Mouse (Mus musculus): ENCODE measurements at regions not wholly inside any gene's neighbourhood (a gene's known extent, or its start where the extent isn't known, plus 50 kb on each side); places are given as distances from the start of the nearest gene placed in this dataset.

DNA sequence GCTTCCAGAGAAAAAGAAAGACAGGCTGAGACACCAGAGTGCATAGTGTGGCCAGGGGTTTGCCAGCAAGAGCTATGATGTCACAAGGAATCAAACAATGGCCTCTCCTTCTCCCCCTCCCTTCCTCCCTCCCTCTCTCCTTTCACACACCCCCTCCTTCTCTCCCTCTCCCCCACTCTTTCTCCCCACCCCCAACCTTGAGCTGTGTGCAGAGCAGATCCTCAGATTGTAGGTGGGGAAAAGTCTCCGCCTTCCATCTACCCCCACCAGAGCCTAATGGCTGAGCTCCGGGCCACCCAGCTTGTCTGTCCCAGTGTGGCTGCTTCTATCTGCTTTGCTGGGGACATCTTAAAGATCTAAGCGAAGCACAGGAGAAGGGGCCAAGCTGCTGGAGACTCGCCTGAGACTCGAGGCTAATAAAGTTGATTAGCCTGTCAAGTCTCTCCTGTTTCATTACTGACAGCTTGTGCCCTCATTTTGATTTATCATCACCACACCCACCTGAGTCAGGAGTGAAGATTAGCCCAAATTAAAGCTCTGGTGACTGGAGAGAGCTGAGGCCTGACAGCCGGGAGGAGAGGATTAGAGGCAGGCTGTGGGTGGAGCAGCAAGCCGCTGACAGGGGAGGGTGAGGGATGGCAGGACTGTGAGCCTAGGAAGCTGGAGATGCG lies 272.8 kb downstream of the Cbln1 start:
- DNase-seq, result no peak

GRCm38 (mm10) chr8:87197867-87198536 lies 274.4 kb downstream of the Cbln1 start:
- DNase-seq, result no peak

DNA sequence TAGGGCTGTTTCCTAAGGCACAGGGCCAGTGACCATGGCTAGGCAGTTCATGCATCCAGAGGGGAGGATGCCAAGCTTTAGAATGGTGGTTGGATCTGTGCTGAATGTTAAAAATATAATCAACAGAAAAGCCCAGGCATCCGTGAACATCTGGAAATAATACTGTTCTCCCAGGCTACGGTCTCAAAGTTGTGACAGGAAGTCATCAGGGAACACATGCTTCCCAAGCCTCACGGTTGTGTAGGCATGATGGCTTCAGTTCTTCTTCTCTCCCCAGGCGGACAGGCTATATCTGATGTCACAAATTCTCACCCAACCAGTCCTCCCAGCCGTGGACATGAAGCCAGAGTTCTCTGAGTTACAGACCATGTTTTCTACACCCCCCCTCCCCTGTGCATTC lies 275.4 kb downstream of the Cbln1 start:
- no peak for DNase-seq

DNA sequence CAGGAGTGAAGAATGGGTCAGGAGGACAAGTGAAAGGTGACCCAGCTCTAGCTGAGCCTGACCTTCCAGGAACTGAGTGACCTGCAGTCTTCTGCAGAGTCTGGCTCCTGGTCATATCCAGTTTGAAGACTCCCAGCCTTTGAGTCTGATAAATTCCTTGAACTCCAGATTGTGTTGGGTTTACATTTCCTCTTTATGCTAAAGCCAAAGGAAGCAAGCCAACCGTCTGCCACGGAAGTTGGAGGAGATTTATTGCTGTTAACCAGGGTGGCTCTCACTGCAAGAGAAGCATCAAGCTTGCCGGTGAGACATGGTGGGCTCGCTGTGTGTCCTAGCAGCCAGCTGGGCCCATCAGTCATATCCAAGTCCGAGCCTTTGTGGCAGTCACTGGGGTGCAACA lies 276.4 kb downstream of the Cbln1 start:
- DNase-seq, result no peak

GRCm38 (mm10) chr8:87189791-87190385 lies 282.5 kb downstream of the Cbln1 start:
- DNase-seq, result no peak

DNA sequence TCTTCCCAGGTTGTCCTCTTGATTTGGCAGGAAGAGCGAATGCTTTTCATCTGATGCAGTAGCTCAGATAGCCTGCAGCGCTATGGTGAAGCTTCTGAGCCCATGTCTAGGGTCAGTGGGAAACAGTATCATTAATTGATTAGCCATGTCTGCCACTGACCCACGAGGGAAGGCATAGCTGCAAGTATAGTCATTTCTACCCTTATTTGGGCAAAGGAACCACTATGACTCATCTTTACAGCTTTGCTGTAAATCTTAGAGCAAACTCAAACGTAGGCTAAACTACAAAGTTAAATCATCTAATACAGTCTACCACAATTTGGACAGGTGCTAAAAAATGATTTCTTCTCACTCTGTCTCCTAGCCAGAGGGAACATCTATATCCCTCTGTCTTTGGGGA lies 289.5 kb downstream of the Cbln1 start:
- no peak for DNase-seq

- DNase-seq, result no peak
Observed at GRCm38 (mm10) chr8:87178561-87178960, 293.5 kb upstream of the N4bp1 start.

DNA sequence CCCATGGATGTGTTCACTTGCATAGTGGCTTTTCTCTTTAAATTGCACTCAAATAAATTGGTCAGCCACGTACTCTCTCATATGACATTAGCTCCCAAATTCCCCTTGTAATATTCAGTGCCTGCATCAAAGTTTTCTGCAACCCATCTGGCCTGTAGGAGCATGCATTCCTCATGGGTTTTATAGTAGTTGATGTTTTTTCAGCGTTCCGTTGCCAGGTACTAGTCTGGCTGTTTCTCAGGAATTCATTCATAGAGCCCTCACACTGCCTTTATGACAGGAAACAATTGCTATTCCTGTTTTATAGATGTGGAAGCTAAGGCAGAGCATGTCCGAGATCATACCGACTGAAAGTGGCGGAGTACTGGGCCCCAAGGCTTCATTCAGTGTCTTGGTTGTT lies 292.6 kb upstream of the N4bp1 start:
- no peak for DNase-seq

GRCm38 (mm10) chr8:87175097-87175496 lies 290.0 kb upstream of the N4bp1 start:
- DNase-seq, result no peak

DNA sequence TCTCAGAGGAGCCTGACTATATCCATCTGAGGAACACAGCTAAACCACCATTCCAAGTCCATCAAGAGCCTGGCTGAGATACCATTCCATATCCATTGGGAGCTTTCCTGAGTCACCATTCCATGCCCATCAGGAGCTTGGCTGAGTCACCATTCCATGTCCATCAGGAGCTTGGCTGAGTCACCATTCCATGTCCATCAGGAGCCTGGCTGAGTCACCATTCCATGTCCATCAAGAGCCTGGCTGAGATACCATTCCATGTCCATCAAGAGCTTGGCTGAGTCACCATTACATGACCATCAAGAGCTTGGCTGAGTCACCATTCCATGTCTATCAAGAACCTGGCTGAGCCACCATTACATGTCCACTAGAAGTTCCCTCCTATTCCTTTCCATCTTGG lies 288.7 kb upstream of the N4bp1 start:
- no peak for DNase-seq

DNA sequence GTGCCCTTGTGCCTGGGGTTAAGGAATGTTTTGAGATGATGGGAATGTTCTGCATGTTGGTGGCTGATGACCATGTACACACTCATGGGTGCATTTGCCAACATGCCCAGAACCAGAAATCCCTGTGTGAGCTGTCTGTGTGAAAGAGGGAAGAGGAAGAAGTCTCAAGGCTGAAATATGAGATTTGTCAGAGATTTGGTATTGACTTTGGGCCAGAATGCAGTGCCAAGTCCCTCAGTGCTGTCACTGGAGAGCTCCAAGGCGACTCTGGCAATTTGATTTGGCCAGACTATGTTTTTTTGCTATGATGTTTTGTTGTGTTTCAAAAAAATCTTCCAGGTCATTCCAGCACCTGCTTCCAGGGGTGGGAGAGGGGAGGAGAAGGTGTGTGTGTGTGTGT lies 281.7 kb upstream of the N4bp1 start:
- no peak for DNase-seq

GRCm38 (mm10) chr8:87160416-87160815 lies 275.4 kb upstream of the N4bp1 start:
- DNase-seq, result no peak

DNA sequence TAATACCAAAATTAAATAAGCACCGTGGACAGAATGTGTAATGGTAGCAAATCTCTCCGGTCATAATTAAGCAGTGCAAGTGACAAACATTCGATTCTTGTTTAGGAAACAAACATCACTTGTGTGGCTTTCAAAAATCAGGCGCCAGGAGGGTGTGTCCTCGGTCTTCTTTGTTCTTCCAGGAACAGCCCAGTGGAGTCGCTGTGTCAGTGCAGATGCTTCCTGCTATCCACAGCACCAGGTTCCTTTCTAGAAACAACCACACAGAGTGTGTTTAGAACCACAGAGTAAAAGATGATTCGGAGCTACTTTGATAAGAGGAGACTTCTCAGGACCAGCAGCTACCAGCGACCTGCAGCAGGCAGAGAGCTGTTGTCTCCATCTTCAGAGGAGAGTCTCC lies 273.3 kb upstream of the N4bp1 start:
- DNase-seq, result no peak

- no peak for DNase-seq
Observed at GRCm38 (mm10) chr8:87155819-87156425, 270.9 kb upstream of the N4bp1 start.

DNA sequence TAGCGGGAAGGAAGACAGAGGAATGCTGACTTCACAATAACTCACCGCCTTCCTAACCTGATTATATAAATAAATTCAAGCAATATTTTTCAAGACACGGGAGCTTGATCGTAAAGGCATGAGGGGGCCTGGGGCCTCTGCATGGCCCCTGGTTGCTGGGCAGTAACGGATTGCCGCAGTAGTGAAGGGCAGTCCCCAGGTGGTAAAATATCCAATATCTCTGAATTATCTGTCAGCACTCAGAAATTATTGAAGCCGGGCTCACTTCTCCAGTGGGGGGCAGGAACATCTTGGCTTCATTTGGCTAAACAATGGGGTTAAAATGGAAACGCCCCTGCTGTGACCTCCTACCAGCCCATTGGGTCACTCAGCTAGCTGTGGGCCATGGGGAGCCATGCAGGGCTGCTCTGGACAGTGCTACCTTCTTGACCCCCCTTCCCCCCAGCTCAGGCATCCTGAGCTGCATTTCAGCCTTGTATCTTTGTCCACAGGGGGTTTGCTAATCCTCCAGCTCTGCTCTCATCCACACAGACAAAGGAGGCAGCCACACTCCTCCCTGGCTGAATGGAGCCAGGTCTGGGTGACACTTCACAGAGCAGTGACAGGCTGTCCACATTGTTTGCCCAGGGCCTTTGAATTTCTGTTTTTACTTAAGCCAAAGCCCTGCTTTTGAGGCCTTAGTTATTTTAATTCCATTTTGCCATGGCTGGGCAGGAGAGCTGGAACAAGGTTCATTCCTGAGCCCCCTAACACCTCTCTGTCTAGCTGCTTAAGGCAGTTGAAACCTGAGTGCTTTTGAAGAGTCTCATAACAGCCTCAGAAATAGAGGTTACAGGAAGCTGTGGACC lies 267.2 kb upstream of the N4bp1 start:
- DNase-seq, result no peak

DNA sequence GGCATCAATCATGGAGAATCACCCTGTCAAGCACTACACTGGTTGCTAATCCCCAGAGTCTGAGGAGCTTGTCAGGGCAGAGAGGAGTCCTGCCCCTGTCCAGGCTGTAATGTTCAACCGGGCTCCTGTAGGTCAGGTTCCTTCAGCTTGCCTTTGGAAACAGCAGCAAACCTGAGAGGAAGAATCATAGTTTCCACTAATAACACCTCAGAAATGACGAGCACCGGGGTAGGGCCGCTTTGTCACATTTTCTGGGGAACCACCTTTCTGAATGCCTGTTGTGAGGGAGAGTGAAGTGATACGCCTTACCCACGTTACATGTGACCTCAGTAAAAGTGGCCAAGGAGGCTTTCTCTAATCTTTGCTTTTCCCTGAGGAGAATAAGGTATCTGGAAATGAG lies 263.8 kb upstream of the N4bp1 start:
- DNase-seq, result no peak

DNA sequence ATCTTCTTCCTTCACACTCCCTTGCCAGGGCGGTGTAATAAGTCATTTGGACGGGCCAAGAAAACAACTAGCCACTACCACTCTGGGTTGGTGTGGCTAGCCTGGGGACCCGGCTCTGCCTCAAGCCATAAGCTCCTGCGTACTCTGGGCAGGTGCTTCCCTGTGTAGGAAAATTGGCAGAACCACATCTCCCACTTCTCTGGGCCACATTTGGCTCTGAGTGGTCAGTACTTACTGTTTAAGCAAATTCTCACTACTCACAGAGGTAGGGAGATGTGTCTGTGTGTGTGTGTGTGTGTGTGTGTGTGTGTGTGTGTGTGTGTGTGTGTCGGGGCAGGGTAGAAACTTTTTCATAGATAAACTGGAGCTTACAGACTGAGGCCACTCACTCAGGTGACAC lies 262.6 kb upstream of the N4bp1 start:
- no peak for DNase-seq

GRCm38 (mm10) chr8:87137412-87137811 lies 252.4 kb upstream of the N4bp1 start:
- no peak for DNase-seq

DNA sequence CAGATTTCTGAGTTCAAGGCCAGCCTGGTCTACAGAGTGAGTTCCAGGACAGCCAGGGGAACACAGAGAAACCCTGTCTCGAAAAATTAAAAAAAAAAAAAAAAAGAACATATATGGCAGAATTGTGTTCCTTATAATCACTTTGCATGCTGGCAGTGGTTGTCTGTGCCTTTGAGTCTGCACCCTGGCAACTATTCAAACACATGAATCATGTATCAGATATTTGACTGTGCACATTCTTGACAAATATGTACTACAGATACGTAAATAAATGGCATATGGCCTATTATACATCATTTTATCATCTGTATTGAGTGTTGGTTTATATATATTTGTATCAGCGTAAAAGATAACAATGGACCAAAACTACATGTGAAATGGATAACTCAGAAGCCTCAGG lies 246.7 kb upstream of the N4bp1 start:
- DNase-seq, result no peak

- no peak for DNase-seq
Observed at GRCm38 (mm10) chr8:87130691-87131090, 245.6 kb upstream of the N4bp1 start.

- no peak for DNase-seq
Observed at GRCm38 (mm10) chr8:87128593-87128992, 243.5 kb upstream of the N4bp1 start.

GRCm38 (mm10) chr8:87116190-87116765 lies 231.2 kb upstream of the N4bp1 start:
- DNase-seq, result no peak

DNA sequence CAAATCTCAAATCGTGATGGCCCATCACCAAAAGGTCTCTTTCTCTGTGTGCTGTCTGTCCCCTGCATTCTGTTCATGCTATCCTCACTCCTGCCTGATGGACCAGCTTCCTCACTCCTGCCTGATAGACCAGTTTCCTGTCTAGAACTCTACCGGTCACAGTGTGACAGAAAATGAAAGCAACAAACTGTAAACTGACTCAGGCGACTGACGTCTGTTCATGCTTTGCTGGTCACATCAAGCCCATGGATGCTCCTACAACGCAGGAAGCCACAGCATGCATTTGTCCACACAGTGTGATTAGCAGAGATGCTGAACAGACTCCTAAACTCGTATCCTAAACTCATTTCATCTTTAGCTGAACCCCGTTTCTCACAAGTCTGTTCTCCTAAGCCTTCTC lies 227.3 kb upstream of the N4bp1 start:
- DNase-seq, result no peak
